Mouse (Mus musculus) MEL (cell line): ENCODE results near the gene Snap25. TPM values are rescaled to one million over a fixed set of nuclear protein-coding genes. Genes with fewer than 3 reads are reported as not detected.

Experiments
- DNase-seq: peaks from one replicate; pipeline ENCODE4 v3.0.0; 2011; ENCODE audit warnings: low read depth, low spot score
- H3K27ac ChIP-seq: 2 replicates; pipeline ENCODE4 v1.5.1; 2012; ENCODE audit warnings: low read depth, mild to moderate bottlenecking, control low read depth, low read length, moderate library complexity; ENCODE audit not compliant: control insufficient read depth
- H3K27me3 ChIP-seq, 2 experiments: fragments of 150-350 bp in 1 of 2; sonication (generic) in 1 of 2; 2 replicates each; pipeline ENCODE4 v1.6.1; 2012; ENCODE audit warnings: low read length in 2 of 2, mild to moderate bottlenecking in 2 of 2, improper control_type of control experiment in 1 of 2, moderate library complexity in 1 of 2; ENCODE audit not compliant: insufficient read depth in 2 of 2, control insufficient read depth in 1 of 2
- H3K36me3 ChIP-seq, 2 experiments: 2 replicates each; pipeline ENCODE4 v1.6.1; 2012 to 2014; ENCODE audit warnings: low read length in 2 of 2, improper control_type of control experiment in 1 of 2, inconsistent platforms in 1 of 2, mild to moderate bottlenecking in 1 of 2; ENCODE audit not compliant: insufficient read depth in 2 of 2, control insufficient read depth in 1 of 2
- H3K4me1 ChIP-seq, 2 experiments: fragments of 150-350 bp in 1 of 2; sonication (generic) in 1 of 2; 2 replicates each; pipeline ENCODE4 v1.6.1; 2012; ENCODE audit warnings: low read length in 2 of 2, improper control_type of control experiment in 1 of 2, mild to moderate bottlenecking in 1 of 2; ENCODE audit not compliant: insufficient read depth in 2 of 2, control insufficient read depth in 1 of 2
- H3K4me3 ChIP-seq, 2 experiments: fragments of 150-350 bp in 1 of 2; sonication (generic) in 1 of 2; 2 replicates each; pipeline ENCODE4 v1.5.1; 2012; ENCODE audit warnings: low read depth in 2 of 2, low read length in 2 of 2, mild to moderate bottlenecking in 2 of 2, moderate library complexity in 2 of 2, control low read depth in 1 of 2, improper control_type of control experiment in 1 of 2; ENCODE audit not compliant: control insufficient read depth in 1 of 2, insufficient read depth in 1 of 2
- H3K79me2 ChIP-seq: 2 replicates; pipeline ENCODE4 v1.6.1; 2012; ENCODE audit warnings: mild to moderate bottlenecking, low read length, moderate library complexity; ENCODE audit not compliant: control insufficient read depth, poor library complexity, insufficient read depth
- H3K9ac ChIP-seq: 2 replicates; pipeline ENCODE4 v1.6.1; 2012; ENCODE audit warnings: low read depth, mild to moderate bottlenecking, control low read depth, low read length, moderate library complexity; ENCODE audit not compliant: control insufficient read depth, poor library complexity, severe bottlenecking
- H3K9me3 ChIP-seq: fragments of 150-350 bp; sonication (generic); replicated peaks from 2 replicates; pipeline ENCODE4 v1.6.1; 2012; ENCODE audit warnings: mild to moderate bottlenecking, low read length, improper control_type of control experiment, moderate library complexity; ENCODE audit not compliant: insufficient read depth
- BHLHE40 ChIP-seq: IDR thresholded peaks from 2 replicates; pipeline ENCODE4 v1.6.1; 2012; ENCODE audit warnings: low read depth, mild to moderate bottlenecking, inconsistent platforms, low read length, improper control_type of control experiment, borderline replicate concordance
- CHD1 ChIP-seq: IDR thresholded peaks from 2 replicates; pipeline ENCODE4 v1.6.1; 2012; ENCODE audit warnings: low read depth, mild to moderate bottlenecking, inconsistent platforms, low read length, improper control_type of control experiment
- CHD2 ChIP-seq: IDR thresholded peaks from 2 replicates; pipeline ENCODE4 v1.6.1; 2011; ENCODE audit warnings: low read length, improper control_type of control experiment
- CTCF ChIP-seq, 3 experiments: IDR thresholded peaks in 2 of 3; conservative IDR thresholded peaks in 1 of 3; 2 replicates each; pipeline ENCODE4 v1.5.1; 2011 to 2012; ENCODE audit warnings: low read length in 3 of 3, low read depth in 2 of 3, mild to moderate bottlenecking in 2 of 3, improper control_type of control experiment in 1 of 3, inconsistent platforms in 1 of 3, mixed read lengths in 1 of 3, moderate library complexity in 1 of 3; ENCODE audit not compliant: control insufficient read depth in 1 of 3, insufficient read depth in 1 of 3, poor library complexity in 1 of 3, severe bottlenecking in 1 of 3
- E2F4 ChIP-seq: IDR thresholded peaks from 2 replicates; pipeline ENCODE4 v1.6.1; 2011; ENCODE audit warnings: low read depth, low read length, improper control_type of control experiment, borderline replicate concordance
- ETS1 ChIP-seq: IDR thresholded peaks from 2 replicates; pipeline ENCODE4 v1.6.1; 2012; ENCODE audit warnings: low read depth, mild to moderate bottlenecking, inconsistent platforms, low read length, improper control_type of control experiment, moderate library complexity
- JUND ChIP-seq: IDR thresholded peaks from 2 replicates; pipeline ENCODE4 v1.6.1; 2011; ENCODE audit warnings: low read depth, mild to moderate bottlenecking, improper control_type of control experiment, low read length
- KAT2A ChIP-seq: conservative IDR thresholded peaks from 2 replicates; pipeline ENCODE4 v1.6.1; 2012; ENCODE audit warnings: low read depth, low read length, improper control_type of control experiment, inconsistent platforms
- MAX ChIP-seq: IDR thresholded peaks from 2 replicates; pipeline ENCODE4 v1.6.1; 2011; ENCODE audit warnings: low read length, improper control_type of control experiment
- MEF2A ChIP-seq: IDR thresholded peaks from 2 replicates; pipeline ENCODE4 v1.6.1; 2014; ENCODE audit warnings: low read depth, mild to moderate bottlenecking, inconsistent platforms, low read length, improper control_type of control experiment; ENCODE audit not compliant: poor library complexity, insufficient replicate concordance, severe bottlenecking; ENCODE audit errors: extremely low read depth
- MXI1 ChIP-seq: IDR thresholded peaks from 2 replicates; pipeline ENCODE4 v1.6.1; 2011; ENCODE audit warnings: mild to moderate bottlenecking, low read depth, low read length, improper control_type of control experiment
- POLR2AphosphoS5 ChIP-seq: IDR thresholded peaks from 2 replicates; pipeline ENCODE4 v1.6.1; 2012; ENCODE audit warnings: low read depth, borderline replicate concordance, mild to moderate bottlenecking, inconsistent platforms, low read length, moderate library complexity, mixed read lengths
- RCOR1 ChIP-seq: IDR thresholded peaks from 2 replicates; pipeline ENCODE4 v1.6.1; 2012; ENCODE audit warnings: low read depth, mild to moderate bottlenecking, inconsistent platforms, low read length, improper control_type of control experiment
- SIN3A ChIP-seq: IDR thresholded peaks from 2 replicates; pipeline ENCODE4 v1.6.1; 2012; ENCODE audit warnings: low read length, improper control_type of control experiment, inconsistent platforms
- TAL1 ChIP-seq: IDR thresholded peaks from 2 replicates; pipeline ENCODE4 v1.6.1; 2012; ENCODE audit warnings: mild to moderate bottlenecking, inconsistent platforms, low read length, moderate library complexity, mixed read lengths
- UBTF ChIP-seq: IDR thresholded peaks from 2 replicates; pipeline ENCODE4 v1.6.1; 2012; ENCODE audit warnings: low read depth, mild to moderate bottlenecking, inconsistent platforms, low read length, improper control_type of control experiment, moderate library complexity, borderline replicate concordance; ENCODE audit not compliant: insufficient read depth
- USF1 ChIP-seq: IDR thresholded peaks from 2 replicates; pipeline ENCODE4 v1.6.1; 2014; ENCODE audit warnings: low read depth, mild to moderate bottlenecking, inconsistent platforms, low read length, improper control_type of control experiment, moderate library complexity
- USF2 ChIP-seq, 2 experiments: IDR thresholded peaks; 2 replicates each; pipeline ENCODE4 v1.6.1; 2011 to 2012; ENCODE audit warnings: improper control_type of control experiment in 2 of 2, low read length in 2 of 2, borderline replicate concordance in 1 of 2, inconsistent platforms in 1 of 2, low read depth in 1 of 2, mild to moderate bottlenecking in 1 of 2; ENCODE audit not compliant: insufficient read depth in 1 of 2
- ZC3H11A ChIP-seq: IDR thresholded peaks from 2 replicates; pipeline ENCODE4 v1.6.1; 2012; ENCODE audit warnings: low read depth, mild to moderate bottlenecking, inconsistent platforms, low read length, improper control_type of control experiment
- ZKSCAN1 ChIP-seq: IDR thresholded peaks from 2 replicates; pipeline ENCODE4 v1.6.1; 2012; ENCODE audit warnings: low read depth, mild to moderate bottlenecking, inconsistent platforms, low read length, improper control_type of control experiment, moderate library complexity
- ZMIZ1 ChIP-seq: IDR thresholded peaks from 2 replicates; pipeline ENCODE4 v1.6.1; 2012; ENCODE audit warnings: low read depth, mild to moderate bottlenecking, inconsistent platforms, low read length, improper control_type of control experiment, moderate library complexity
- polyA plus RNA-seq, 2 experiments: library from polyadenylated mRNA; stranded (reverse) in 1 of 2; unstranded in 1 of 2; fragments of >175 nt in 1 of 2; fragments of >200 nt in 1 of 2; gene quantifications; 2 replicates each; pipeline versions ENCODE4 v1.2.1 to v1.2.4; 2012; ENCODE audit warnings: low replicate concordance in 2 of 2, low read depth in 1 of 2; ENCODE audit not compliant: insufficient read length in 2 of 2, insufficient read depth in 1 of 2, missing spikeins in 1 of 2
- total RNA-seq: library from RNA; depleted of rRNA; stranded (reverse); fragments of 300-350 nt; gene quantifications from 2 replicates; pipeline ENCODE4 v1.2.3, GENCODE M21; 2012

Snap25 gene
- total and polyA plus RNA-seq, 3 experiments: not detected

- Histone ChIP-seq H3K36me3 (no peaks in the 10 kb centered on the region), H3K79me2 (no peaks in the 10 kb centered on the region), H3K9me3 (no peaks in the 10 kb centered on the region), H3K4me3 (no peak overlapping the region), H3K27ac (no peak overlapping the region), H3K4me1 (no peaks in the 10 kb centered on the region), H3K27me3 (no peaks in the 10 kb centered on the region; a peak in 1 of 4 replicates), H3K9ac (no peak overlapping the region)
- TF ChIP-seq ZMIZ1 (no peak), USF1 (no peak), JUND (no peak), TAL1 (no peak), RCOR1 (no peak), USF2 (IDR thresholded peaks at IDR 0.05; ENCODE audit: borderline replicate concordance in 1 of 2, insufficient read depth in 1 of 2, low read depth in 1 of 2, low read length in 2 of 2) (no peak), ZC3H11A (no peak), BHLHE40 (no peak), CTCF (IDR thresholded peaks at IDR 0.05 in 2 of 3, conservative IDR thresholded peaks at IDR 0.05 in 1 of 3; ENCODE audit: control insufficient read depth in 1 of 3, insufficient read depth in 1 of 3, low read depth in 2 of 3, low read length in 3 of 3, poor library complexity in 1 of 3, severe bottlenecking in 1 of 3) (no peak), E2F4 (no peak), CHD1 (no peak), KAT2A (no peak), MEF2A (no peak), POLR2AphosphoS5 (no peak), CHD2 (no peak), UBTF (no peak), ETS1 (no peak), MAX (no peak), MXI1 (no peak)
- DNase-seq: no peak
Measured at GRCm38 (mm10) chr2:136807992-136808726, 94.9 kb downstream of the Snap25 start.

GRCm38 (mm10) chr2:136811331-136811730 lies 98.1 kb downstream of the Snap25 start:
- Histone ChIP-seq H3K36me3 (no peaks in the 10 kb centered on the region), H3K9ac (no peak overlapping the region), H3K27ac (no peak overlapping the region), H3K79me2 (no peaks in the 10 kb centered on the region), H3K4me1 (no peaks in the 10 kb centered on the region), H3K27me3 (no peaks in the 10 kb centered on the region; a peak in 1 of 4 replicates), H3K9me3 (no peaks in the 10 kb centered on the region), H3K4me3 (no peak overlapping the region)
- no peak for TF ChIP-seq ZKSCAN1
- no peak for TF ChIP-seq SIN3A
- no peak for TF ChIP-seq USF2 (IDR thresholded peaks at IDR 0.05; ENCODE audit: borderline replicate concordance in 1 of 2, insufficient read depth in 1 of 2, low read depth in 1 of 2, low read length in 2 of 2)
- no peak for TF ChIP-seq CHD1
- TF ChIP-seq E2F4: no peak
- no peak for TF ChIP-seq ZC3H11A
- DNase-seq: no peak
